Mouse (Mus musculus) c-Kit-negative CD71-positive TER-119-positive erythroid progenitor cells, embryonic 14.5 days (primary cell): ENCODE data around the gene Poc1a.

ENCODE experiments used
- DNase-seq: peaks from one replicate; pipeline ENCODE4 v3.0.0-alpha.2; 2013; ENCODE audit warnings: low read depth, low spot score

Gene Poc1a

GRCm38 (mm10) chr9:106280808-106281544 is at the start of gene Poc1a:
Poc1a (plus strand) TSS chr9:106281061.
- DNase-seq = peak; percentile 96

DNA sequence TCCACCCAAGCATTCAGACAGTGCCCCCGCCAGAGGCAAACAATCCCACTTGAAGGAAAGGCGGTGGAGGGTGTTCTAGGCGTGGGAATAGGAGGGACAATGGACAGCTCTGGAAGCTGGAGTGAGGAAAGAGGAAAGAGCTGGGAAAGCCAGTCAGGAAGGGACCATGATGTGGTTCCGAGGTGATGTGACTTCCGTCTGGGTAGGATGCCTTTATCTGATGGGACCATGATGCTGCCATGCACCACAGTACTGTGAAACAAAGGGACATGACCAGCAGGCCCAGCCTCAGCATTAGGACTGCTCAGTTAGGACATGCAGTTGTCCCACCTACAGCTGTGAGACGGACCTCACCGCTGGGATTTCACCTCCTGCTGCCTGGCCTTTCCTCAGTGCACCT is 49.6 kb upstream of the Poc1a start:
- DNase-seq = no peak

DNA sequence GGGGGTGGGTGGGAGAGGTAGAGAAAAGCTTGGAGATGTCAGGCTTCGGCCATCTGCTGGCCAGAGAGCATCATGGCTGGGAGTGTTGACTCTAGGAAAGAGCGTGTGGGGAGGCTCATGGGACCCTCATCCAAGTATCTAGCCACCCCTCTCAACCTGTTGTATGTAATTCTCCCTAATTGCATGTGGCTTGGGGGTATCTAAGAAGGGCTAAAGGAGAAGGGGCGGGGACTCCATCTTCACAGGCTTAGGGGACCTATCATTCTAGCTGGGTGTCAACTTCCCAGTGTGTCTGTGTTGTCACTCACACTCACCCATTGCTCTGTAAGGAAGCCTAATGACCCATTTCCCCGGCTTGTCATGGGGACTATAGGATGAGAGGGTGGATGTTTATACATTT is 49.0 kb upstream of the Poc1a start:
- DNase-seq = no peak

DNA sequence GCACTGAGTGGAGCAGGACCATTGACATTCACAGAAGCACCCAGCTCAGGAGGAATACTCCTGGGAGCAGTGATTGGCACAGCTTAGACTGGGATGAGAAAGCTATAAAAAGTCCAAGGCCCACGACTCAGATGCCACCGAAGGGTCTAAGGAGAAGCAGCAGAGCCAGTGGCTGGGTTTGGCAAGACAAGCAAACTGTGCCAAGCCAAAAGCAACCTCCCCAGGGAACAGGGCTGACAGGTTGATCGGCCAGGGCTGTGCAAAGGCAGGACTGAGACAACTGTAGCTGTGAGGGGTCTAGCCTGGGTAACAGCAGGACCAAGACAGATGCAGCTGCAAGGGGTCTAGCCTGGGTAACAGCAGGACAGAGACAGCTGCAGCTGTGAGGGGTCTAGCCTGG is 47.9 kb upstream of the Poc1a start:
- DNase-seq = no peak

DNA sequence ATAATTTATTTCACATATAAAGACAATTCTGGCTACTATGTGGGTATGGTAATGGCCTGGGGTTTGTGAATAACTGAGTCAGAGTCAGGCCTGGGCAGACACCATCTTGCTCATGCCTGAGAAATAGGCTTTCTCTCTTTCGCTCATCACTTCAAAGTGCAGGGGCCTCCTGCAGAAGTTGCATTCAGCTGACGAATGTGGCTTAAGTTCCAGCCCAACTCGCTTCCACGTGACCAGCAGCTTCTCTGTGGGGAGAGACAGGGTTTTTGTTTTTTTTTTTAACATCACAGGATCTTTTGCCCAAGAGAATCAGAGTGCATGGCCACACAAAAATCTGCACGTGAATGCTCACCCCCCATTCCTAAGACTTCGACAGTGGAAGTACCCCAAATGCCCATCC is 46.9 kb upstream of the Poc1a start:
- DNase-seq = no peak

DNA sequence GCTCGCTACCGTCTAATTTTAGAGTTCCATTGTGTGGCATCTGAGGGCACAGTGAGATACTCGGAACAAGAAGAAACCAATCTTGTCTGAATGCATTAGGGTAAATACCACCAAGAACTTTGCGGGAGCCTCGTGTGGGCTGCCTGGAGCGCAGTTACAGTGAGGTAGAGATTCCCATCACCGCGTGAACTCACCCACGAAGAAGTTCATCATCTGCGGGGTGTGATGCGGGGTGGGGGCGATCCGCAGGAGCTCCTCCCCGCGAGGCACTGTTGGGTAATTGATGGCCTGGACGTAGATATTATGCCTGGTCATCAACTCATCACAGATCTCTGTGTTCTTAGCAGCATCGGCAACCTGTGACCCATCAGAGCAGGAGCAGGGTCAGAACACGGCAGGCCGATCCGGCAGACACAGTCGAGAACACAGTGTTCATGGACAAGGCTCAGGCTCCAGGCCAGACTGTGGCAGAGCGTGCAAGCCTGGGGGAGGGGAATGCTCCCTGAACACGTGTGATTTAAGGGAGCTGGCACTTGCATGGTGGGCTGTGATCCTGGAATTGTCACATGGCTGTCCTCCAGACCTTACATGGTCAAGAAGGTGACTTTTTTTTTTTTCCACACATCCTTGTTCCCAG is 45.5 kb upstream of the Poc1a start:
- no peak for DNase-seq

- no peak for DNase-seq
Measured at GRCm38 (mm10) chr9:106236156-106236817, 44.6 kb upstream of the Poc1a start.

DNA sequence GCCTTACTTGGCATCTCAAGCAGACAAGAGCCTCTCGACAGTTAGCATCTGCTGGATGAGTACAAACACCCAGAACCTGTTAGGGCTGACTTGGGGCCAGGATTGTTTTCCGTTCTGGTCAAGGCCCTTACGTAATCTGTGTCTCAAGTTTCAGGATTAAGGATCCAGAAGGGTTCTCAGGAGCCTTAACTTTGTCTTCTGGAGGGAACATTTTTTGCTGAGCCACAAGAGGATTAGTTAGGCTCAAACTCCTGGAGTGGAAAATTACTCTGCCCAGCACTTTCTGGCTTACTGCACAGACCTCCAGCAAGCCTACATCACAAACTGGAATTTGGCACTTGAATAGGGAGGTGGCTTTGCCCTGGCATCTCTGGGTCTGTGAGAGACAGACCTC is 44.0 kb upstream of the Poc1a start:
- DNase-seq = no peak

DNA sequence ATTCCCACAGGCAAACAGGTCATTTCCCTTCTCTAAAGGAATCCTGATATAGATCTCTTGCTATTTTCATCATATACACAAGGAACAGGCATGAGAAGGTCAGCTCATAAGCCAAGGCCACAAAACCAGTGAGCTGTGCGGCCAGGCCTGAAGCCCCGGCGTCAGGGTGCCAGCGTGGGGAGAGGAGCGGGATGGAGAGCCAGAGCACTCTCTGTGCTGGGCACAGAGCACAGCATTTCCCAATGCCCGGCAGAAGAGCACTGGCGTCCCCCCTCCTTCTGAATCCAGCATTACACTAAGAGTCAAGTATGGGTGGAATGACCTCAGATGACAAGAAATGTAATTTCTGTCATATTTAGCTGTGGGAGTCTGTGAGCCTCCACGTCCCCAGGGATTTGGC is 43.5 kb upstream of the Poc1a start:
- DNase-seq = no peak

GRCm38 (mm10) chr9:106237878-106238277 is 43.0 kb upstream of the Poc1a start:
- no peak for DNase-seq

DNA sequence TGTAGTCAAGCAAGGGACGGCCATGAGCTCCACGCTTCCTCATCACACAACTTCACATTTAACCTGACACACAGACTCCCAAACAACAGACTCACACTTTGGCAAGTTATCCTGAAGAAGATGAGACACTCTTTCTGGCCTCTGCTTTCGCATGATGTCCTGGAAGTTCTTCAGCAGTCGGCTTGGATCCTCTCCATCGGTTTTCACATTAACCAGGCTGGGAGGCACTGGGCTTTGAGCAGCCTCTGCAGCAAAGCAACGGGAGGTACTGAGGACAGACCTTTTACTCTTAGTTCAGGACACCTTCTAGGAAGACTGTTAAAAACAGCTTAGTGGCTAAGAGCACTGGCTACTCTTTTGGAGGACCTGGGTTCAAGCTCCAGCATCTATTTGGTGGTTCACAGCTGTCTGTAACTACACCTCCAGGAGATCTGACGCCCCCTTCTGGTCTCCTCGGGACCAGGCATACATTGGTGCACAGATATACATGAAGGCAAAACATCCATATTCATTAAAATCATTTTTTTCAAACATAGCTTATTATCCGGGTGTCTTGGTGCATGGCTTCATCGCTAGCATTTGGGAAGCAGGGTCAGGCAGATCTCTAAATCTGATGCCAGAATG is 39.2 kb upstream of the Poc1a start:
- no peak for DNase-seq

- no peak for DNase-seq
Measured at GRCm38 (mm10) chr9:106242813-106243488, 37.9 kb upstream of the Poc1a start.

GRCm38 (mm10) chr9:106249550-106249949 is 31.3 kb upstream of the Poc1a start:
- DNase-seq = no peak

DNA sequence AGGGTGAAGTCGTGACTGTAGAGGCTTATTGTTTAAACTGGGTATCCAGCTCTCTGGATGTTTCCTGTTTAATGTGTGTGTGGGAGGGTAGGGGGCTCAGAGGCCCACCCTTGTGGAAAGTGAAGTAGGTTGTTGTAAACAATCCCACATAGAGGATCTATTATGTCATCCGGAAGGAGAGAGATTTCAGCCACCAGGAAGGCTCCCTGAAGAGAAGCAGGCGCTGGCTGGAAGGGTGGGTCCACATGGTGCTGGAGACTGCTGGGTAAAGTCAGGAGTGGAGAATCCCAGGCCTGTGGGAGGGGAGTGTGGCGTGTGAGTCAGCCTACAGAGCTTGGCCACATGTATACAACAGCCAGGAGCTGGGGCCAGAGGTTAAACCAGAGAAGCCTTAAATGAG is 30.6 kb upstream of the Poc1a start:
- no peak for DNase-seq

- no peak for DNase-seq
Measured at GRCm38 (mm10) chr9:106251066-106251465, 29.8 kb upstream of the Poc1a start.

- no peak for DNase-seq
Measured at GRCm38 (mm10) chr9:106254001-106254400, 26.9 kb upstream of the Poc1a start.

DNA sequence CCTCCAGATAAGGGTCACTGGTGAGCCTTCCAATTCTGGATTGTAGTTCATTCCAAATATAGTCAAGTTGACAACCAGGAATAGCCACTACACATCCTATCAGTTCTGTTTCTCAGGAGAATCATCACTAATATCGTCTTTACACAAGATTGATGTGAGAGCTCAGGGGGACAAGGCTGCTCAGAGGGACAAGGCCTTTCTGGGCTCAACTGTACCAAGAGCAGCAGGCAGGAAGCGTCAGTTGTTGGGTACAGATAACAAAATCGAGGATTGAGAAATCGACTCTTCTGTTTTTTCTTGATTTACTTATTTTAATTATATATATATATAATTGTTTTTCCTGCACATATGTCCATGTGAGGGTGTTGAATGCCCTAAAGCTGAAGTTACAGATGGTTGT is 22.4 kb upstream of the Poc1a start:
- no peak for DNase-seq

DNA sequence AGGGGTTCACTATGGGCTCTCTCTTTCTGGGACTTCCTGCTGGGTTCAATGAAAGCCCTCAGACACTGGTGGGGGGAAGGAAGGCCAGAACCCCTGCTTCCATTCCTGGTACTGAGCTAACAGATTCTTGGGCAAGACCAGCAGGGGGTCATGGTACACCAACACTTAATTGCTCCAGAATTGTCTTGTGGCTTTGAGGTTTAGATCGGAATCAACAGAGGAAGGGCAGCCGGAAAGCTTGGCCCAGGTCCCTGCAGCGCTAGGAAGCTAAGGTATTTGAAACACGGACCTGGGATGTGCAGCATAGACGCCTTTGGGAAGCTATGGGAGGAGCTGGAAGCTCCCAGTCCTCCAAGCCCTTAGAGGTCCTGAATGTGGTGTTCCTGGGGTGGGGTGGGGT is 21.9 kb upstream of the Poc1a start:
- no peak for DNase-seq

DNA sequence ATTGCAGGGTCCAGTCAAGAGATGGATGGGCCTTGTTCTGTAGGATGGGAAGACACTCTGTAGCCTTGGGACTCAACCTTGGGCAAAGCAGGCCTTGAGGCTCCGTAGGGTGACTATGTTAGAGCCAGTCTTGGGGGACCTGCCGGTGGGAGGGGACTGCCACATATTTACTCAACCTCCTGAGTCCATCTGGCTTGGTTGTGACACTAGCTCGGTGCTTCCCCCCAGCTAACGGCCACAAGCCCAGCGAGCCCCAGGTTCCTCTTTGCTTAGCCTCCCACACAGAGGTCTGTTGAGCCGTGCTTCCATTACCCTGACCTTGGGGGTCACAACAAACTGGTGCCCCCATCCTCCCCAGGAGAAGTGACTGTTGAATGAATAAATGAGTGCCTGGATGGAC is 19.8 kb upstream of the Poc1a start:
- no peak for DNase-seq

GRCm38 (mm10) chr9:106261491-106261890 is 19.4 kb upstream of the Poc1a start:
- no peak for DNase-seq

DNA sequence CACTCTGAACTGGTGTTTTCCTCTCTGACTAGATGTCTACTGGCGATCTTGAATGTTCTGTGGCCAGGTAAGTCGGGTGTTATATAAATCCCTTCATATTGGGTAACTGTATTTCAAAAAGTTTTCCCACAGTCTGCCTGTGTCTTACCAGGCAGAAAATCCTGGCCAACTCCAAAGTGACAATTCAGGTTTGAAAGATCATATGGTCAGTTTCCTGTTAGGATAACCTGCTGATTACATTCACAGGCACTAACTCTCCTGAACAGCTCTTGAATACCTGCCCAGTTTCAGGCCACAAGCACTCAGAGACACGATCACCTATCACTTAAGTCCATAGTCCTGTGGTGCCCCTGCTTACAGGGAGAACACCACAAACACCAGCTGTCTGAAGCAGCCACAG is 18.8 kb upstream of the Poc1a start:
- no peak for DNase-seq

DNA sequence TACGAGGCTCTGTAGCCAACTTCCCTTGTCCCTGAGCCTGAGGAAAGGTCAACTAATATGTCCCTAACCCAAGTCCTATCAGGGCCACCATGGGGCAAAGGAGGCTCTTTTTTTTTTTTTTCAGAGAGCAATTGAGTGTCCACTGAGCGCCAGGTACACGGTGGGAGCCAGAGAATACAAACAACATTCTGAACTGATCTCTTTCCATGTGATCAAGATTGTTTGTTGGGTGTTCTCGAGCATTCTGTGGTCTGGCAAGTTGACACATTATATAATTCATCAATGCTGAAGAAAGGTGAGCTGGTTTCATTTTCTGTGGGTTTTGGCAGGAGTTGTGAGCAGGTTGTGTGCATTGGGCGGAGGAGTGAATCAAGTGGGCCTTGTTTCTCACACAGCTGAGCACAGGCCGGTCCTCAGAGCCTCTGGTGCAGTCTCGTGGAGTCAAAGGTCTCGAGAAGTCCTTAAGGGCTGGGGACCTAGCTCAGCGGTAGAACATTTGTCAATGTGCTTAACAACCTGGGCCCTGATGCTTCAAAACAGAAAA is 17.4 kb upstream of the Poc1a start:
- DNase-seq = no peak
